Mouse (Mus musculus) megakaryocyte, embryonic 14.5 days (primary cell): Measurements from ENCODE around the gene Tmprss7. TPM values are rescaled to one million over a fixed set of nuclear protein-coding genes. Genes with fewer than 3 reads are reported as not detected.

ENCODE experiments used
- H3K27me3 ChIP-seq: replicated peaks from 2 replicates; pipeline ENCODE3; 2012; ENCODE audit warnings: inconsistent platforms
- H3K36me3 ChIP-seq: replicated peaks from 2 replicates; pipeline ENCODE3; 2012; ENCODE audit warnings: low read length, inconsistent platforms, mixed read lengths
- H3K4me1 ChIP-seq: 2 replicates; pipeline ENCODE4 v1.6.1; 2012; ENCODE audit warnings: inconsistent platforms
- H3K4me3 ChIP-seq: replicated peaks from 2 replicates; pipeline ENCODE3; 2012; ENCODE audit warnings: moderate library complexity, mild to moderate bottlenecking, inconsistent platforms
- H3K9me3 ChIP-seq: 2 replicates; pipeline ENCODE4 v1.6.1; 2012; ENCODE audit warnings: inconsistent platforms
- FLI1 ChIP-seq: IDR thresholded peaks from 2 replicates; pipeline ENCODE4 v1.6.1; 2012; ENCODE audit warnings: low read length, inconsistent platforms, mixed read lengths
- GATA1 ChIP-seq: IDR thresholded peaks from 3 replicates; pipeline ENCODE4 v1.6.1; 2012; ENCODE audit warnings: mixed read lengths, low read length, inconsistent platforms, borderline replicate concordance
- polyA plus RNA-seq: library from polyadenylated mRNA; stranded (reverse); fragments of >175 nt; gene quantifications from 2 replicates; pipeline ENCODE4 v1.2.3, GENCODE M21; 2012; ENCODE audit warnings: low replicate concordance; ENCODE audit not compliant: insufficient read depth

Gene Tmprss7
- polyA plus RNA-seq = 2.4 and 4.5 TPM in 2 replicates

DNA sequence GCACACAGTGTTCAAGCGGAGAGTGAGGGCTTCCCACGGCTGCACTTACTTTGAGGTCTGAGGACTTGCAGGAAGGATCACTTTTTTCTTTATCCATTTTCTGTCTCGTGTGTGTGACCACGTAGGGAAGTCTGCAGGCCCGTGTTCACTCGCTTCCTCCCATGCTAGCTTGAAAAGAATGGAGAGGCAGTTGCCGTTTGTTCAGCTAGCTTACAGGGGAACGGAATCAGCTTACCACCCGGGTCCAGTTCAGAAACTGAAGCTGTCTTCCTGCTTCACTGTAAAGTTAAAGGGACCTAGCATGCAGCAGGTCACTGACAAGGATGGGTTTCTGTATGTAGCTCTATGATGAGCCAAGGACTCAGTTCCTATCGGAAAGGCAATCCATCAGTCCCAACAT is at the start of gene Tmprss7:
Tmprss7 (minus strand) TSS at position 101 of the 400 bp plus-strand sequence.
- no peaks in the 10 kb centered on the region for H3K9me3 ChIP-seq
- no peaks in the 10 kb centered on the region for H3K36me3 ChIP-seq
- no peak within 1 kb of the TSS for H3K4me3 ChIP-seq
- TF ChIP-seq GATA1 (no peak), FLI1 (no peak)
- peaks cover 10% of the 10 kb centered on the region for H3K27me3 ChIP-seq
- H3K4me1 ChIP-seq = no peaks in the 10 kb centered on the region

DNA sequence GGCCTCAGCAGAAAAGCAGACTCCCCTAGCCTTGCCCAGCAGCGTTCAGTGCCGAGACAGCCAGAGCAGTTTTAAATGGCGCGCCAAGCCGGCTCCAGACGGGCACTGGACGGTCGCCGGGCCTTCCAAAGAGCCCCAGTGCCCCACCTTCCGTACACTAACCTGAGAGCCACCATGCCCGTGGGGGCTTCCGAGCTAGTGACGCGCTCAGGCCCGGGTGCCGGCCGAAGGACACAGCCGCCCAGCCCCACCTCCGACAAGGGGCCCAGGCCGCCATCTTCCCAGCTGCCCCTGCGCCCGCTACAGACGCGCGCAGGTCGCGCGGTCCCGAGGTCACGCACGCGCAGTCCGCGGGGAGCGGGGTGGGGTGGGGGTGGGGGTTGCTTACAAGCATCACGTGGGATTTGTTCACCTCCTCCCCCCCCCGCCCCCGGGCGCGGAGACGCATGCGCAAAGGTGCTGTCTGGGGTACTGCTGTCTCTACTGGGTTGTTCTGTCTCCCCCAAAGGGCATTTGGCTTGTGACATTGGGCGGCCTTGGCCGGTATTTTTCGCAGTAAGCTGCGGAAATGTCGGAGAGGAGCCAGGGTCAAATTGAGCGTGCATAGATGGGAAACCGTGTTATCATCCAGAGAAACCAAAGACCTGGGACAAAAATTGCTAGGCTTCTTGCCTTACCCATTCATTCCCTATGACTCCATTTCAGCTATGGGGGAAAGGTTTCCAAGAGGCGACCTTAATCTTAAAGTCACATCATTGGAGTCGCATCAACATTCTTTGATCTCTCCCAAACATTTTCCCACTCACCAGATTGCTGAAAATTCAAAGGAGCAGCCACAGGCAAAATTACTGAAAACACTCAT is 49.4 kb upstream of the Tmprss7 start, which contains the start of gene Abhd10:
Abhd10 (minus strand) TSS at position 341 of the 862 bp plus-strand sequence.
- TF ChIP-seq GATA1 = no peak
- no peak for TF ChIP-seq FLI1
- peak within 1 kb of the TSS; percentile 95 for H3K4me3 ChIP-seq
- peaks cover 21% of the 10 kb centered on the region for H3K36me3 ChIP-seq
- peaks cover 38% of the 10 kb centered on the region for H3K4me1 ChIP-seq
- H3K27me3 ChIP-seq = no peaks in the 10 kb centered on the region
- no peaks in the 10 kb centered on the region for H3K9me3 ChIP-seq

- TF ChIP-seq GATA1 = no peak
- no peak for TF ChIP-seq FLI1
- peaks cover 64% of the 10 kb centered on the region for H3K36me3 ChIP-seq
- no peak overlapping the region for H3K4me3 ChIP-seq
Measured at GRCm38 (mm10) chr16:45737880-45738279, 44.4 kb upstream of the Tmprss7 start.

DNA sequence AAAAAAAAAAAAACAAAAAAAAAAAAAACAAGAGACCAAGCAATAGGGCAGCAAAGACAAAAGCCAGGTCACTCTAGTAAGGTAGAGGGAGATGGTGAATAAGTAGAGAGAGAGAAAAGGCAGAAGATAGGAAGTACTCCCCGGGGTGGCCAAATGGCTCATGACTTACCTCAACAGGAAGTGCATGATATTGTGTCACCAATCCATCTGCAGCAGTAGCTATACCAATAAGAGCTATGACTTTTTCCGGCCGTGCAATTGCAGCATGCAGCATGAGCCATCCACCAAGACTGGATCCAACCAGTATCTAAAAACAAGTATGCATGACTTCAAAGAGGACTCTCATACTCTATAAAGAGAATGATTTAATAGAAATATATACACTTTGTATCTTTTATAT is 43.3 kb upstream of the Tmprss7 start:
- Histone ChIP-seq H3K36me3 (peaks cover 75% of the 10 kb centered on the region), H3K9me3 (no peaks in the 10 kb centered on the region), H3K4me1 (peaks cover 29% of the 10 kb centered on the region), H3K27me3 (no peaks in the 10 kb centered on the region), H3K4me3 (no peak overlapping the region)
- no peak for TF ChIP-seq FLI1
- no peak for TF ChIP-seq GATA1

More at GRCm38 (mm10) chr16:45737880-45738279, 44.4 kb upstream of the Tmprss7 start:
- no peaks in the 10 kb centered on the region for H3K9me3 ChIP-seq
- peaks cover 29% of the 10 kb centered on the region for H3K4me1 ChIP-seq
- H3K27me3 ChIP-seq = no peaks in the 10 kb centered on the region

DNA sequence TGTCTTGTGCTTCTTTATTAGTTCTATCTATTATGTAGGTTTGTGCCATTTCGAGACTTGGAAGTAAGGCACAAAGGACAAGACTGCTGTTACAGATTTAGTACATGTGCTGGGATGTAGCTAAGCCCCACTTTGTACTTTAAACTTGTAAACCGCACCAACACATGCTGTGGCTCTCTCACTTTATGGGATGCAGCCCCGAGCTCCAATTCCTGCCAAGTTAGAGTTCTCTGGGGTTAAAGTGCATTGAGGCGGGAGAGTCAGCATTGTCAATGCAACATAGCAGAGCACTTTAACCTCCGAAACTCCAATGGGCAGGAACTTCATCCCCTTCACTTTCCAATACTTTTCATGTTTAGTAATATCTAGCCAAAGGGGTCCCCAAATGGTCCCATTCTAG is 35.7 kb upstream of the Tmprss7 start:
- no peak overlapping the region for H3K4me3 ChIP-seq
- no peaks in the 10 kb centered on the region for H3K9me3 ChIP-seq
- H3K4me1 ChIP-seq = peaks cover 7% of the 10 kb centered on the region
- H3K27me3 ChIP-seq = peaks cover 8% of the 10 kb centered on the region
- TF ChIP-seq FLI1 (no peak), GATA1 (no peak)
- peaks cover 61% of the 10 kb centered on the region for H3K36me3 ChIP-seq

- TF ChIP-seq FLI1 (no peak), GATA1 (no peak)
- Histone ChIP-seq H3K36me3 (peaks cover 18% of the 10 kb centered on the region), H3K4me3 (peak overlapping the region; percentile 82), H3K27me3 (peaks cover 45% of the 10 kb centered on the region), H3K9me3 (no peaks in the 10 kb centered on the region), H3K4me1 (peaks cover 15% of the 10 kb centered on the region)
Measured at GRCm38 (mm10) chr16:45724742-45725102, 31.3 kb upstream of the Tmprss7 start.

- H3K4me3 ChIP-seq = peak within 1 kb of the TSS; percentile 82
- H3K27me3 ChIP-seq = peaks cover 49% of the 10 kb centered on the region
- TF ChIP-seq FLI1 (no peak), GATA1 (no peak)
- H3K36me3 ChIP-seq = peaks cover 13% of the 10 kb centered on the region
- H3K9me3 ChIP-seq = no peaks in the 10 kb centered on the region
- H3K4me1 ChIP-seq = peaks cover 15% of the 10 kb centered on the region
Measured at GRCm38 (mm10) chr16:45724061-45724741, 30.7 kb upstream of the Tmprss7 start, which contains the start of gene Tagln3. TSS of gene Tagln3 (minus strand) at chr16:45724608.

DNA sequence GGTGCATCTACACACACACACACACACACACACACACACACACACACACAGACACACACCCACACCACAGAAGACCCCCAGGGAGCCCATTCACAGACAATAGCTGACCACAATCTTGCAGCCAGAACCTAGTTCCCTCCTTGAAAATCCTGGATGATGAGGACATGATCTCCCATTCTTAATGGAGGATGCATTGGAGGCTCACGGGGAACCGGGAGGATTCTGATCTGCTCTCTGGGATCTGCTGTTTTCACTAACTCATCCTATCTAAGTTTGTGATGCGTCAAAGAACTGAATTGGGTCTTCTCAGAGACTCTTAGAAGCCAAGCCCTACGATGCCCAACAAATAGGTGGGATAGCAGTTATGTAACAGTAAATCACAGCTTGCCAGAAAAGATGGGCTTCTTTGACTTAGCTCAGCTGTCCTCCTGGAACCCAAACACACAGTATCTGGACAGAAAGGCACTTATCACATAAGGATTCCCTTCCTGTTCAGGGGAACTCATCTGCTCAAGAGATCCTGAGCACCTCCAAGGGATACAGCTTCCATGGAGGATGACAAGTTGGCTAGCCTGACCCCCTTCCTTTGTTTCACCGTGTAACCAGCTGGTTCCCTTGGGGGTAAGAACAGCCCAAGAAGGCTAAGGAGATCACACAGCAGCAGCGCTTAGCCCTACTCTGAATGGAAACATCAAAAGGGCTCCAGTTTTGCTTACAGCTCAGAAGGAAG is 29.9 kb upstream of the Tmprss7 start:
- Histone ChIP-seq H3K9me3 (no peaks in the 10 kb centered on the region), H3K4me1 (peaks cover 15% of the 10 kb centered on the region), H3K27me3 (peaks cover 52% of the 10 kb centered on the region), H3K4me3 (no peak overlapping the region), H3K36me3 (peaks cover 4% of the 10 kb centered on the region)
- TF ChIP-seq GATA1 (no peak), FLI1 (no peak)

DNA sequence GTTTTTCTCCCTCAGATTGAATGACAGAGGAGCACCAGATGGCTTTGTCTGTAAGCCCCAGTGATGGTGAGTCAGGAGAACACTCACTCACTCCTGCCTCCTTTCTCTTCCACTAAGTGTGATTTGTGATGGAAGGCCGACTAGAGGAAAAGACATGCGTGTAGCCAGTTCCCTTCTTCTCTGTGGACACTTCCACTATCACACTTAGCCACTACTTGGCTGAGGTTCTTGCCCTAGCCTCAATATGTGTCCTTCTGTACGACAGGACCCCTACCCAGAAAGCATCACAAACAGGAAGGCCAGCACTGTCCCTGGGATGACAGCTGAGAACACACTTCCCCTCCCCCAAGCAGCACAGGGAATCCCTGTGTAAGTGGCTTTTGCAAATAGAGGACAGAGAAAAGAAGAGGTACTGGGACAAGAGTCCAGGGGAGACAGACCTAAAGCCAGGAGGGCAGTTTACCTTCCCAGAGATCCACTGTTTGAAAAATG is 29.0 kb upstream of the Tmprss7 start:
- Histone ChIP-seq H3K4me3 (no peak overlapping the region), H3K9me3 (no peaks in the 10 kb centered on the region), H3K4me1 (peaks cover 15% of the 10 kb centered on the region), H3K27me3 (peaks cover 54% of the 10 kb centered on the region), H3K36me3 (no peaks in the 10 kb centered on the region)
- TF ChIP-seq GATA1 (no peak), FLI1 (no peak)
